Mouse (Mus musculus): ENCODE results near the gene Pus10. TPM values are rescaled to one million over a fixed set of nuclear protein-coding genes. Genes with fewer than 3 reads are reported as not detected.

Pus10 gene
- polyA plus RNA-seq, 1 experiment = 4.3 TPM

DNA sequence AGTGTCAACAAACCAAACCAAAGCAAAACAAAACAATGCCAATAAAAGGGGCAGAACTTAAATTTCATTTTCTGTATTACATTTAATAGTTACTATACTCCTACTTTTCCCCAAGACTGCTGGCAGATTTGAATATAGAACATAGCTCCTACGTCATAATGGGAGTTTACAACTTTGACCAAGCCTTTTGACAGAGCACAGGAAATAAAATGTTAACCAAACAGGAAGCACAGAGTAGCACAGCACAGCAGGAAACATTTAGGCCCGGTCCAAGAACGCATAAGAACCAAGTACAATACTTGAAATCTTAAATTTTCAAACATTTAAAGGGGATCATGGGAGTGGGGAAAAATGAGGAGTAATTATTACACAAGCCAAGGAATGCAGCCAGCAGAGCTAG is 116.6 kb downstream of the Pus10 start:
- Histone ChIP-seq H3K4me3 (no peak overlapping the region), H3K4me2 (ENCODE audit: low read depth) (no peak overlapping the region), H3K36me3 (ENCODE audit: control insufficient read depth, insufficient read depth) (no peaks in the 10 kb centered on the region), H3ac (ENCODE audit: control insufficient read depth, insufficient read length) (no peak overlapping the region), H3K79me2 (ENCODE audit: control insufficient read depth, insufficient read depth) (no peaks in the 10 kb centered on the region), H3K27me3 (ENCODE audit: control insufficient read depth, insufficient read depth, insufficient read length) (no peaks in the 10 kb centered on the region)
- TF ChIP-seq E2F4 (IDR thresholded peaks at IDR 0.05; ENCODE audit: insufficient read depth) = no peak
- TF ChIP-seq TCF3 (IDR thresholded peaks at IDR 0.05; ENCODE audit: insufficient read length, low read depth) = no peak
- TF ChIP-seq MAX (IDR thresholded peaks at IDR 0.05; ENCODE audit: low read depth) = no peak
- TF ChIP-seq POLR2A (IDR thresholded peaks at IDR 0.05; ENCODE audit: insufficient read length, low read depth) = no peak
- no peak for TF ChIP-seq MYOD1 (IDR thresholded peaks at IDR 0.05; ENCODE audit: control insufficient read depth in 1 of 3, insufficient read length in 2 of 3, low read depth in 2 of 3)
- TF ChIP-seq REST (IDR thresholded peaks at IDR 0.05; ENCODE audit: insufficient read depth, insufficient read length) = no peak
- no peak for TF ChIP-seq CEBPB (IDR thresholded peaks at IDR 0.05; ENCODE audit: insufficient read depth, poor library complexity, severe bottlenecking)
- no peak for TF ChIP-seq POLR2AphosphoS2 (IDR thresholded peaks at IDR 0.05; ENCODE audit: insufficient read length, low read depth)
- no peak for TF ChIP-seq TCF12 (IDR thresholded peaks at IDR 0.05; ENCODE audit: insufficient read depth, poor library complexity, severe bottlenecking)
- no peak for TF ChIP-seq MYOG (IDR thresholded peaks at IDR 0.05; ENCODE audit: control insufficient read depth in 1 of 3, insufficient read depth in 1 of 3, insufficient read length in 2 of 3, low read depth in 2 of 3)
- TF ChIP-seq USF1 (IDR thresholded peaks at IDR 0.05; ENCODE audit: low read depth) = no peak
- no peak for TF ChIP-seq SRF (IDR thresholded peaks at IDR 0.05; ENCODE audit: control insufficient read depth, insufficient read length, low read depth)

Other genes with a start within 250 kb of the Pus10 start
- 31.1 TPM for gene Ahsa2, start 167.6 kb upstream of the Pus10 start, polyA plus RNA-seq (2012; fragmentation: generic; extraction: Trizol)
- gene 1700093K21Rik, start 144.5 kb upstream of the Pus10 start, polyA plus RNA-seq (2012; fragmentation: generic; extraction: Trizol) = 0.22 TPM
- 3.1 TPM for gene 0610010F05Rik, start 32.0 kb upstream of the Pus10 start, polyA plus RNA-seq (2012; fragmentation: generic; extraction: Trizol)
- 12.3 TPM for gene Pex13, start 285 bp downstream of the Pus10 start, polyA plus RNA-seq (2012; fragmentation: generic; extraction: Trizol)
- 0.76 TPM for gene Rel, start 105.3 kb downstream of the Pus10 start, polyA plus RNA-seq (2012; fragmentation: generic; extraction: Trizol)
- gene Papolg, start 229.6 kb downstream of the Pus10 start, polyA plus RNA-seq (2012; fragmentation: generic; extraction: Trizol) = 3.2 TPM

Measured in myocyte (in vitro differentiated cells).